Mouse (Mus musculus): Measurements from ENCODE around the gene Mapk8.

GRCm38 (mm10) chr14:33474461-33474860, 27.5 kb upstream of the Mapk8 start:
- TF ChIP-seq CTCF (IDR thresholded peaks at IDR 0.05; ENCODE audit: low read depth) (no peak), EP300 (IDR thresholded peaks at IDR 0.05; ENCODE audit: low read depth) (no peak)

Data from liver, embryonic 14.5 days (tissue).